Mouse (Mus musculus) limb, embryonic 10.5 days (tissue): Measurements from ENCODE around the gene Csnk1g2. TPM values are rescaled to one million over a fixed set of nuclear protein-coding genes. Genes with fewer than 3 reads are reported as not detected.

Source experiments
- DNase-seq: peaks from one replicate; pipeline ENCODE4 v3.0.0-alpha.2; 2017; ENCODE audit warnings: low spot score
- H3K27ac ChIP-seq: fragments of 300-500 bp; sonication (generic); 2 replicates; pipeline ENCODE4 v1.5.1; 2016; ENCODE audit warnings: mild to moderate bottlenecking
- H3K27me3 ChIP-seq: fragments of 300-500 bp; sonication (generic); 2 replicates; pipeline ENCODE4 v1.6.1; 2016; ENCODE audit warnings: low read depth, mild to moderate bottlenecking; ENCODE audit not compliant: poor library complexity, severe bottlenecking
- H3K36me3 ChIP-seq: fragments of 300-500 bp; sonication (generic); 2 replicates; pipeline ENCODE4 v1.6.1; 2016; ENCODE audit warnings: mild to moderate bottlenecking, moderate library complexity
- H3K4me1 ChIP-seq: fragments of 300-500 bp; sonication (generic); 2 replicates; pipeline ENCODE4 v1.6.1; 2016
- H3K4me3 ChIP-seq: fragments of 300-500 bp; sonication (generic); 2 replicates; pipeline ENCODE4 v1.5.1; 2016; ENCODE audit warnings: mild to moderate bottlenecking, moderate library complexity
- H3K9me3 ChIP-seq: fragments of 300-500 bp; sonication (generic); replicated peaks from 2 replicates; pipeline ENCODE4 v1.6.1; 2016; ENCODE audit warnings: mild to moderate bottlenecking
- WGBS: fragments of 180-500 bp; shearing (Covaris S2); methylation state at CpG from one replicate; pipeline ENCODE4 v1.1.7; 2016; 5-methylcytosine and 5-hydroxymethylcytosine counted together
- polyA plus RNA-seq: library from polyadenylated mRNA; unstranded; fragments of >200 nt; fragmentation: Nextera tagmentation; extraction: Ambion mirVana; gene quantifications from 2 replicates; pipeline ENCODE4 v1.2.1, GENCODE M21; 2016

Csnk1g2 gene
- polyA plus RNA-seq, 1 experiment from 2014 or later: 255 TPM

DNA sequence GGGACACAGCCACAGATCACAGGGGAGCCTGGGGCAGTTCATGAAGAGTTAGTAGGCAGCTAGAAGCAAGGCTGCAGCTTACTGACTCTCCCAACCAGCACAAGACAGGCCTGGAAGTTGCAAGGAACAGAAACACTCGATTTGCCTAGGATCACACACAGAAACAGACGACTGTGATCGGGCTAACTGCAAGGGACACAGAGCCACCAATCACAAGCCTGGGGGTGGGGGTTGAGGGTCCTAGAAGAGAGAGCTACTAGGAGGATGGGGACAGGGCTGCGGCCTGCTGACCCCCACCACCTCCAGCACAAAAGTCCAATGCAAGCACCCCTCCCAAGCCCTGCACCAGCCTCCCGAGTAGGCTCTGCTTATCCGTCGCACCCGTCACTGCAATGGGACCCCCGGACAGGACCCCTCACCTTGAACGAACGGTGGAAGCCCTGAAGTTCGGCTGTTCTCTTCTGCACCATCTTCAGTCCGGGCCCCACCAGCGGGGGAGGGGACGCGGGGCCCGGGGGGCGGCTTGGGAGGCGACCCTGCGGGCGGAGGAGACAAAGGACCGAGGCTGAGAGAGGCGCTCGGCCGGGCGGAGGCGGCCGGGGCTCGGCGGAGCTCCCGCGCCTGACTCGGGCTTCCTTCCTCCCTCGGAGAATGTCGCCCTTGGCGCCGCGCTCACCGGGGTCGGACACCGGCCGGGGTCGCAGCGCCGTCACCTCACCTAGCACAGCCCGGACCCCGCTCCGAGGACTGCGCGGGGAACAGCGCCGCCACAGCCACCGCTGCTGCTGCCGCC, 53.0 kb downstream of the Csnk1g2 start:
- H3K4me3 ChIP-seq: peak overlapping the region; percentile 99
- under 1% methylated on average over 42 of the region's 54 CpGs for WGBS
- no peaks in the 10 kb centered on the region for H3K9me3 ChIP-seq
- peak; percentile 58 for DNase-seq
- H3K4me1 ChIP-seq: peaks cover 77% of the 10 kb centered on the region
- H3K27ac ChIP-seq: peak overlapping the region; percentile 93
- peaks cover 41% of the 10 kb centered on the region for H3K36me3 ChIP-seq
- no peaks in the 10 kb centered on the region for H3K27me3 ChIP-seq

DNA sequence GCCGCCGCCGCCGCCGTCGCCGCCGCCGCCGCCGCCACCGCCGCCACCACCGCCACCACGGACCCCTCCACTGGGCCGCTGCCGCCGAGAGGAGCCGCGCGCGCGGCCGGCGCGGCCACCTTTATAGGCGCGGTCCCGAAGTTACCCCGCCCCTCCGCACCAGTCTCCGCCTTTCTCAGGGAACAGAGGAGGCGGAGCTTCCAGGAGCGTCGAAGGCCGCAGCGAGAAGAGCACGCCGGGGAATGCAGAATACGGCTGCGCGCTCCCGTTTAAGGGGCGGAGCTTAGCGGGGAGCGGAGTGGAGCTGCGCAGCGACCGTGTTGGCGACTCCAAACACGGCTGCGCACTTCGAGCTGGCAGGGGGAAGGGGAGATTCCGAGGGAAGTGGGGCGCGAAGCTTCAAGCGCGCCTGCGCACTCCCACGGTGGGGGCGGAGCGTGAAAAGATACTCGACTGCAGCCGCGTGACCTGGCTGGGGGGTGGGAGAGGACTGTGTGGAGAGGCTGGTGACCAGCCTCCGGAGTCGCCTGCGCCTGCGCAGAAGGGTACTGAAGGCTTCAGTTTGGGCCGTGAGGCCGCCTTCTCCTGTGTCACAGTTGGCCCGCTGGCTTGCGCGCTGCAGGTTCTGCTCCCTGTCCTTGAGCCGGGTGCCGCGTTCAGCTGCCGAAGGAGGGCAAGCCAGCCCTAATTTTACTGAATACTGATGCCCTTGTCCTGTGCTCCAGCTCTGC, 53.7 kb downstream of the Csnk1g2 start:
- H3K4me3 ChIP-seq: peak overlapping the region; percentile 99
- H3K4me1 ChIP-seq: peaks cover 77% of the 10 kb centered on the region
- 2% methylated on average over 61 of the region's 78 CpGs for WGBS

DNA sequence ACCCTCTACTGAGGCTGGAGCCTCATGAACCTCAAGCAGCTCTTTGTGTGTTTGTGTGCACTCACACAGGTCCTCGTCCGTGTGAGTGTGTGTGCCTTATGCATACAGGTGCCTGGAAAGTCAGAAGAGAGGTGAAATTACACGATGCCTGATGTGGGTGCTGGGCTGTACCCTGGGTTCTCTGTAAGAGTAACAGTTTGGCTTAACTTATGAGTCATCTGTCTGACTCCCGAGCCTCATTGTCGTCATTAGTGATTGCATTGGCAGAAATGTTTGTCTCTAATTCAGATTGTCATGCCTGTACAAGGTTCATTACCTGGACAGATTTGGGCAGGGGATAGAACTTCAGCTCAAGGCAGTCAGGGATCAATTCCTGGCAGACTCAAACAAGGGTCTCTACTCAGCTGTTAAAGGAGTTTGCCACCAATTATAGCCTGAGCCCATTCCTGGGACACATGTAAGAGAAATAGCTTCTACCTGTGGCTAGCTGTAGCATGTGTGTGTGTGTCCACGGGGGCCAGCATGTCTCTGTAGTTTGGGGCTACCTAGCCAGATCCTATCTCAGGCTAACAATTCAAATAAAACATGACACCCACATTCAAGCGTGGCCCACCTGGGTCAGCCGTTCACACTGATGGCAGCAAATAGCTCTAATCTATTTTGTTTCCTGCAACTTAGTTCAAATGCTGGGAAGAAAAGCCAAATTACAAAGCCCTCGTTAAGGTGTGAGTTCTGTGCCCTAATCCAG, 54.7 kb downstream of the Csnk1g2 start:
- Histone ChIP-seq H3K36me3 (peaks cover 24% of the 10 kb centered on the region), H3K9me3 (no peaks in the 10 kb centered on the region), H3K27ac (peak overlapping the region; percentile 93), H3K4me3 (peak overlapping the region; percentile 99), H3K4me1 (peaks cover 72% of the 10 kb centered on the region), H3K27me3 (no peaks in the 10 kb centered on the region)
- DNase-seq: no peak
- WGBS: 41% methylated on average over 9 of the region's 9 CpGs

More for the DNA sequence above, 53.7 kb downstream of the Csnk1g2 start:
- Histone ChIP-seq H3K27ac (peak overlapping the region; percentile 93), H3K9me3 (no peaks in the 10 kb centered on the region), H3K36me3 (peaks cover 33% of the 10 kb centered on the region), H3K27me3 (no peaks in the 10 kb centered on the region)
- peak; percentile 99 for DNase-seq

DNA sequence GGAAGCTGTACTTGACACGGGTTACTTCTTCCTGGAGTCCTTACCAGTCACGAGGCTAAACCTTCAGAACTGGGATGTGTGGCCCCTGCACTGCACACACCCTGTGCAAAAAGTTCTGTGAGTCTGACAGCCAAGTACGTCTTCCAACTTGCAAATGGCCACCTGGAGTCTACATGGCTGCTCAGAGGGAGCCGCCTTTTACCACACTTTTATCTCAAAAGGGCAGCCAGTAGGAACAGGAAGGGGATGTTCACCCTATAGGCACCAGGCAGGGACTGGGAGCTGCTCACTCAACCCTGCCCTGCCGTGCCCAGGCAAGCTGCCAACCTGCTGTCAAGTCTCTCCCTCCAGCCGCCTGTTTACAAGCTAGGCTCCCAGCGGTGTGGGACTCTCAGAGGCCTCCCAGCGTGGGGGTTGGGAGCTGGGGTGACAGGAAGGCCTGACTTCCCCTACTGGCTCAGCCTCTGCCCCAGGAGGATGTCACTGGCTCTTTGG, 55.4 kb downstream of the Csnk1g2 start, which contains the start of gene Mknk2:
Gene Mknk2 (minus strand): TSS at position 171 of the 495 bp plus-strand sequence.
- DNase-seq: no peak
- WGBS: 35% methylated on average over 8 of the region's 8 CpGs

DNA sequence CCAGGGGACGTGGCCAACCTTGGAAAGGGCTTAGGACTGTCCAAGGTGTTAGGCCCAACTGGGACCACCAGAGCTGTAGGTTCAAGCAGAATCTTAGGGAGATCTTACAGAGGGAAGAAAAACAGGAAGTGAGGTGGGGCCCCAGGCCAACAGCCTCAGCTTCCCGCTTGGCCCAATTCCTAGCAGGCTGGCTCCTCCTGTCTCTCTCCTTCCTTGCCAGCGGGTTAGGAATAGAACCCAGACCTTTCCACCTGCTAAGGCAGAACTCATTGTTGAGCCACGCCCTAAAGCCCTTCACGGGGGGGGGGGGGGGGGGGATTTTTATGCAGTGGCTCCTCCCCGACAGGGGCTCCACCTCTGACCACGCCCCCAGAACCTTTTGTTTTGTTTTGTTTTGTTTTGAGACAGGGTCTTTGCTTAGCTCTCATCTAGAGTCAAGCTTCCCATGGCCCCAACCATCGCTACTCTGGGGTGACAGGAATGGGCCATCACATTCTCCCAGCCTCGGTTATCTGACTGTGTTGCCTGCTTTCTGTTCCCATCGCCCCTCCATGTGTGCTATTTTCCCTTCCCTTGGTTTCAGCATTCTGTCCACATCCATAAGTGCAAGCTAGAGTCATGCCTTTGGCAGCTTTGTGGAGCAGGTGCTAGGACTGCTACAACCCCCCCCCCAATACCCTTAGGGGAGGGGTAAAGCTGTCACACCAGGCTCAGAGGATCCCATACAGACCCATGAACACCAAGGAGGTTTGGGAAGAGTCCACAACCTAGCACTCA, 56.2 kb downstream of the Csnk1g2 start:
- WGBS: 59% methylated on average over 10 of the region's 10 CpGs
- H3K36me3 ChIP-seq: peaks cover 20% of the 10 kb centered on the region
- DNase-seq: no peak
- no peaks in the 10 kb centered on the region for H3K27me3 ChIP-seq
- H3K4me1 ChIP-seq: peaks cover 57% of the 10 kb centered on the region
- peak overlapping the region; percentile 99 for H3K4me3 ChIP-seq
- peak overlapping the region; percentile 93 for H3K27ac ChIP-seq
- H3K9me3 ChIP-seq: no peaks in the 10 kb centered on the region

More for the DNA sequence above, 55.4 kb downstream of the Csnk1g2 start, which contains the start of gene Mknk2:
- Histone ChIP-seq H3K27ac (peak within 1 kb of the TSS; percentile 93), H3K4me3 (peak within 1 kb of the TSS; percentile 99), H3K27me3 (no peaks in the 10 kb centered on the region), H3K4me1 (peaks cover 65% of the 10 kb centered on the region), H3K36me3 (peaks cover 20% of the 10 kb centered on the region), H3K9me3 (no peaks in the 10 kb centered on the region)

DNA sequence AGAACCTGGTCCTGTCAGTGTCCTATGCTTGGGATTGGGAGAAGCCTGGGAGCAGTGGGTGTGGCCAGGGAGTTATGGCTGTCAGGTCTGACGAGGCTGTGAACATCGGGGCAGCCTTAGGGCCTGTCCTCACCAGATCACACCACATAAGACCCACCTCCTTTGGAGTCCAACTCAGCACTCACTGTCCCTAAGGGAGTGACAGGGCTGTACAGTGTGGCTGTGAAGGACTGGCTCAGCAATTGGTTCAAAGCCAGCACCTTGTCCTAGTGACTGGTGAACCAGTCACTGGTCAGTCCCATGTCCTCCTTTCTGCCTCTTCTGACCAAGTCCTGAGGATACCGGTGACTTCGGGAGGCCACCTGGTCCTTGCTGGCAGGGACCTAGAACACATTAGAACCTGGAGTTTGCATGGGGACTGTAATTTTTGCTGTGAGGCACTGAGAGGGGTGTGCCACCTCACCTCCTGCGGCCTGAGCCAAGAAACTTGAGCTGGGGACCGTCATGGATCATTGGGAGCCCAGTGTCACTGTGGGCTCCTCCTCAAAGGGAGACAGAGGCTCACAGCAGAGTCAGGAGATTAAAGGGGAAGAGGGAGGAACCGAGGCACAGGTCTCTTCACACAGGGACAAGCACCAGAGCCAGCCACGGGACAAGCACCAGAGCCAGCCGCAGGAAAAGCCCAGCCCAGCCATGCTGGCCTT, 57.1 kb downstream of the Csnk1g2 start:
- peaks cover 16% of the 10 kb centered on the region for H3K36me3 ChIP-seq
- 0 out of 2 replicates have a peak overlapping the region, but pooled peaks have one; percentile 7 for H3K4me3 ChIP-seq
- H3K27me3 ChIP-seq: no peaks in the 10 kb centered on the region
- peaks cover 47% of the 10 kb centered on the region for H3K4me1 ChIP-seq
- WGBS: 63% methylated on average over 9 of the region's 9 CpGs
- H3K9me3 ChIP-seq: no peaks in the 10 kb centered on the region
- no peak for DNase-seq
- peak overlapping the region; percentile 93; the same call in 1 of the 2 replicates for H3K27ac ChIP-seq

DNA sequence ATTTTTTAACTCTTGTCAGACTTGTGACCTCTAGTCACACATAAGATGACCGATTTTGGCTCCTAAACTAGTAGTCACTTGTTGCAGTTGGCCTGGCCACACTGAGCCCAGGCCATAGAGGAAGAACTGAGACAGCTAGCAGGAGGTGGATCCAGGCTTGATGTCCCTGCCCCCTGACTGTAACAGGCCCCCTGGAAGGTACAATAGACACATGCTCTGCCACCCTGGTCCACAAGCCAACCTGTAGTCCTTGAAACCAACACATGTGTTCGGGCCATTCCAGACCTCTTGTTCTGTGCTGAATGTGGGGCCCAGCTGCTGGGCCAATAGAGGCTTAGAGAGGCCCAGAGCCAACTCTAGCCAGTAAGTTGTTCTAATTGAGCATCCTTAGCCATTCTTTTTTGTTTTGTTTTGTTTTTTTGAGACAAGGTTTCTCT, 57.6 kb downstream of the Csnk1g2 start:
- Histone ChIP-seq H3K27me3 (no peaks in the 10 kb centered on the region), H3K4me1 (peaks cover 42% of the 10 kb centered on the region), H3K9me3 (no peaks in the 10 kb centered on the region), H3K4me3 (no peak overlapping the region), H3K27ac (0 out of 2 replicates have a peak overlapping the region, but pooled peaks have one; percentile 93), H3K36me3 (peaks cover 21% of the 10 kb centered on the region)
- WGBS: 86% methylated on average over 2 of the region's 2 CpGs
- DNase-seq: no peak

DNA sequence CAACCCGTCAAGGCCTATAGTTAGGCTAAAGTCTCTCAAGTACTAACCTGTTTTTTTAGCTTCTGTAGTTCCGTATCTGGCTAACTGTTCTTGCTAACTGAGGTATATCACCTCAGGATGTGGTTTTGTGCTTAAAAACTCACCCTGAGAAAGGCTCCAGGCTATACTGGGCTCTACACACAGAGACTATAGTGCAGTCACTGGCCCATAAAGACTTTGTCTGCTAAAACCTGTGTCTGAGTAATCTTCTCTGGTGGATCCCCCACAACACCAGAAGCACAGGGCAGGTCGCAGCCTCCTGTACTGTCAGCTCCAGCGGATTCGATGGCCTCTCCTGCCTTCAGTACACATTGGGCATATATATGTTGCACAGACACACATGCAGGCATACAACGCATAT, 59.4 kb downstream of the Csnk1g2 start:
- 94% methylated on average over 6 of the region's 6 CpGs for WGBS
- no peak overlapping the region for H3K27ac ChIP-seq
- no peak overlapping the region for H3K4me3 ChIP-seq
- peaks cover 34% of the 10 kb centered on the region for H3K4me1 ChIP-seq
- H3K27me3 ChIP-seq: no peaks in the 10 kb centered on the region
- H3K9me3 ChIP-seq: no peaks in the 10 kb centered on the region
- H3K36me3 ChIP-seq: peaks cover 39% of the 10 kb centered on the region
- no peak for DNase-seq

DNA sequence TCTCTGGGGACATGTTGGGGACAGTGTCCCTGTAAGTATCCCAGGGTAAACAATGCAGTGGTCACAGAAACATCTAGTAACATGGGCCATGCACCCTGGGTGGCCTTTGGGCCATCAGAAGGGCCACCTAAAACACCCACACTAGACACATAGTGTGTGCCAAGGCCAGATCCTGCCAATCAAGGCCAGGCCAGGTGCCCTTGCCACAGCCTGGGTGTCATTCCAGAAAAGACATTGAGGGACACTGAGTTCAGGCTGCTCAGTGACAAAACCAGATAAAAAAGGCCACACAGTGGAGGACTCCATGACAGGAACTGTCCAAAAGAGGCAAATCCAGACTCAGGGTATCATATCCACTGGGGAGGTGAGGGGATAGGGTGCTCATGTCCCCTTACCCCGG, 61.0 kb downstream of the Csnk1g2 start:
- Histone ChIP-seq H3K36me3 (peaks cover 51% of the 10 kb centered on the region), H3K9me3 (no peaks in the 10 kb centered on the region), H3K27me3 (no peaks in the 10 kb centered on the region), H3K27ac (no peak overlapping the region), H3K4me3 (no peak overlapping the region), H3K4me1 (peaks cover 18% of the 10 kb centered on the region)
- 93% methylated on average over 1 of the region's 1 CpGs for WGBS
- DNase-seq: no peak

DNA sequence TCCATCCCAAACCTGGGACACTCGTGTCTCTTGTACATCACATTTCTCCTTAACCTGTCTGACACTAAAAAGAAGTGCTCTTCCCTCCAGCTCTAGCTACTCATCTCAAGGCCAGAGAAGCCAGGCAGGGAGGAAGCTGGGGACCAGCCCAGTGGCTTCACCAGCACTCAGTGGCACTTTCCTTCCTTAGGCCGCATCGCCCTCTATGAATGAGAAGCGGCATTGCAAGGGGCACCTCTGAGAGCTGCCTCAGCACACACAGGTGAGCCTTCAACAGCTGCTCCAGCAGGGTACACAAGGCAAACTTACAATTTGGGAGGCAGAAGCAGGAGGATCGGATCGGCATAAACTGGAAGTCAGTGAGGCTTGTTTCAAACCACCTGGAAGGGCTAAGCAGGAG, 61.6 kb downstream of the Csnk1g2 start:
- DNase-seq: peak; percentile 54
- Histone ChIP-seq H3K4me3 (no peak overlapping the region), H3K27ac (no peak overlapping the region), H3K27me3 (no peaks in the 10 kb centered on the region), H3K4me1 (peaks cover 12% of the 10 kb centered on the region), H3K9me3 (no peaks in the 10 kb centered on the region), H3K36me3 (peaks cover 54% of the 10 kb centered on the region)
- WGBS: 48% methylated on average over 6 of the region's 6 CpGs

DNA sequence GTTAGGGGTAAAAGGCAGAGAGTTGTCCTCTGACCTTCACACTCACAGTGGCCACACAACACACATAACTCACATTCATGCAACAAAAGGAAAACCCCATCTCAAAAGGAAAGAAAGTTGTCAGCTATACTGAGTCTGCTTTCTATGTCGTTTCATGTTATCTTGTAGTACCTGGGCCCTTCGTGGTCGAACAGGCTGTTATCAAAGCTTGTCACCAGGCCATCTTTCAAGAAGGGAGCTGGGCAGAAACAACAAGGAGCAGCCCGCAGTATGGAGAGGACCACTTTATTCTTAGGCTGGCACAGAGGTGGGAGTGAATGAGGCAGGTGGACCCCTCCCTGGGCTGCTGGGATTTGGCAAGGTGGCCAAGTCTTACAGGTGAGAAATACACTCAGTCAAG, 62.3 kb downstream of the Csnk1g2 start:
- Histone ChIP-seq H3K27ac (no peak overlapping the region), H3K4me1 (peaks cover 4% of the 10 kb centered on the region), H3K36me3 (peaks cover 62% of the 10 kb centered on the region), H3K9me3 (no peaks in the 10 kb centered on the region), H3K4me3 (no peak overlapping the region), H3K27me3 (no peaks in the 10 kb centered on the region)
- DNase-seq: no peak
- 87% methylated on average over 4 of the region's 4 CpGs for WGBS
